ENCODE assay signal across 25 mouse cellular contexts in the genomic region with DNA sequence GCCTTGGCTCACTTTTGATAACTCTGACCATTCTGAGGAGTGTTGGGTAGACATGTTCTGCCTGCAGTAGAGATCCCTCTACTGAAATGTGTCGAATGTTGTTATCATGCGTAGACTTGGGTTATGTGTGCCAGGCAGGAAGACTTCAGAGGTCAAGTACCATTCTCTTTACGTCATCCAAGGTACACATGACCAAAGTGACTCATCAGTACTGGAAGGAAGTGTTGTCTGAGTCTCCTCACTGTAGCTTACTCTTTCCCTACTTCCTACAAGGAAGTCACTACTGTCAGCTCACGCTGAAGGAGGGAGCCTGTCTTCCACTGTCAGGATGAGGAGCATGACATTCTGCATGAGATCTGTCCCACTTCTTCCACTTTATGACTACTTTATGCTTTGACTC. TPM values are rescaled to one million over a fixed set of nuclear protein-coding genes. Genes with fewer than 3 reads are reported as not detected.
DNase-seq lines count a peak whose midpoint lies in the region; ATAC-seq and TF ChIP-seq lines count a peak whose summit lies in the region.
"Had no signal": no experiment of that assay in that cellular context is flagged by ENCODE, and none has a peak within 500 bp of the region (broad histone marks: within the 10 kb centered on the region; RNA-seq: fewer than 3 reads in every experiment).

No protein-coding gene starts in this region.

- H3K36me3 ChIP-seq in lung, postnatal 0 days (ENCODE audit: insufficient read depth, low read length), result no peaks in the 10 kb centered on the region
- no peaks in the 10 kb centered on the region for H3K36me3 ChIP-seq in kidney, adult 2 months (ENCODE audit: control insufficient read depth, insufficient read depth, low read length)
- H3K36me3 ChIP-seq in forebrain, embryonic 15.5 days, result no peaks in the 10 kb centered on the region
- H3K36me3 ChIP-seq: heart, embryonic 12.5 days; hindbrain, embryonic 12.5 days; limb, embryonic 13.5 days; liver, embryonic 15.5 days; midbrain, embryonic 15.5 days had no signal

- no peak overlapping the region for H3K27ac ChIP-seq in lung, postnatal 0 days (ENCODE audit: low read length)
- H3K27ac ChIP-seq in kidney, adult 2 months (ENCODE audit: insufficient read depth, low read depth, low read length), result no peak overlapping the region
- no peak overlapping the region for H3K27ac ChIP-seq in forebrain, embryonic 15.5 days (replicated peaks)
- H3K27ac ChIP-seq: forebrain, embryonic 13.5 days; hindbrain, embryonic 12.5 days; layer of hippocampus, adult 2 months; limb, embryonic 13.5 days; liver, embryonic 15.5 days; midbrain, embryonic 15.5 days had no signal

- no peaks in the 10 kb centered on the region for H3K9me3 ChIP-seq in lung, postnatal 0 days (ENCODE audit: low read length)
- no peaks in the 10 kb centered on the region for H3K9me3 ChIP-seq in forebrain, embryonic 15.5 days
- H3K9me3 ChIP-seq: forebrain, embryonic 13.5 days; heart, embryonic 12.5 days; hindbrain, embryonic 12.5 days; limb, embryonic 13.5 days; liver, embryonic 15.5 days; midbrain, embryonic 15.5 days had no signal

- TF ChIP-seq CTCF in lung, postnatal 0 days (IDR thresholded peaks at IDR 0.05), result no peak
- no peak for TF ChIP-seq CTCF in kidney, adult 2 months (conservative IDR thresholded peaks at IDR 0.05; ENCODE audit: insufficient read depth, insufficient read length, low read depth, low read length)

- H3K4me3 ChIP-seq in lung, postnatal 0 days (ENCODE audit: low read depth, low read length), result no peak overlapping the region
- no peak overlapping the region for H3K4me3 ChIP-seq in kidney, adult 2 months (ENCODE audit: insufficient read depth, low read depth, low read length)
- H3K4me3 ChIP-seq in forebrain, embryonic 15.5 days, result no peak overlapping the region
- H3K4me3 ChIP-seq: forebrain, embryonic 13.5 days; heart, embryonic 12.5 days; hindbrain, embryonic 12.5 days; layer of hippocampus, adult 2 months; limb, embryonic 13.5 days; liver, embryonic 15.5 days; midbrain, embryonic 15.5 days had no signal

- peak; percentile 66 for DNase-seq in lung, postnatal 0 days (ENCODE audit: low spot score)
- DNase-seq in lung, postnatal 4 days, result no peak
- peak; percentile 33 for DNase-seq in NIH3T3 (ENCODE audit: low read depth)
- DNase-seq in kidney, adult 2 months, result no peak
- no peak for DNase-seq in retina, embryonic 14.5 days (ENCODE audit: low spot score)
- DNase-seq: adrenal gland, postnatal 25 days; cerebellum, adult 9-10 months; gastrocnemius, postnatal 10 days; heart, adult 11 months; heart, postnatal 14 days; kidney, adult 8-10 months; kidney, postnatal 25 days; layer of hippocampus, postnatal 36 days; lung, postnatal 10 days had no signal

- TF ChIP-seq POLR2A in kidney, adult 2 months (IDR thresholded peaks at IDR 0.05; ENCODE audit: low read depth, low read length), result no peak

- no peaks in the 10 kb centered on the region for H3K27me3 ChIP-seq in lung, postnatal 0 days (replicated peaks; ENCODE audit: insufficient read depth, low read length)
- H3K27me3 ChIP-seq in kidney, adult 2 months (replicated peaks; ENCODE audit: control insufficient read depth, insufficient read depth, low read length), result no peaks in the 10 kb centered on the region
- H3K27me3 ChIP-seq in forebrain, embryonic 15.5 days, result no peaks in the 10 kb centered on the region
- H3K27me3 ChIP-seq: forebrain, embryonic 13.5 days; heart, embryonic 12.5 days; hindbrain, embryonic 12.5 days; limb, embryonic 13.5 days; liver, embryonic 15.5 days; midbrain, embryonic 15.5 days had no signal

- H3K4me2 ChIP-seq in lung, postnatal 0 days (replicated peaks; ENCODE audit: low read depth, low read length), result no peak overlapping the region
- no peak overlapping the region for H3K4me2 ChIP-seq in forebrain, embryonic 15.5 days (replicated peaks)
- H3K4me2 ChIP-seq: forebrain, embryonic 13.5 days; heart, embryonic 12.5 days; hindbrain, embryonic 12.5 days; limb, embryonic 13.5 days; liver, embryonic 15.5 days; midbrain, embryonic 15.5 days had no signal

- WGBS in lung, postnatal 0 days, result 39% methylated on average over 4 of the region's 4 CpGs
- WGBS in kidney, adult 2 months, result 81% methylated on average over 4 of the region's 4 CpGs
- WGBS in forebrain, embryonic 15.5 days, result 89% methylated on average over 4 of the region's 4 CpGs

- TF ChIP-seq EP300 in lung, postnatal 0 days (IDR thresholded peaks at IDR 0.05), result peak; percentile 50; the same call in 1 of the 2 replicates

- no peak overlapping the region for H3K9ac ChIP-seq in lung, postnatal 0 days (replicated peaks; ENCODE audit: low read depth)
- H3K9ac ChIP-seq in forebrain, embryonic 15.5 days (replicated peaks), result no peak overlapping the region
- H3K9ac ChIP-seq: forebrain, embryonic 13.5 days; heart, embryonic 12.5 days; hindbrain, embryonic 12.5 days; limb, embryonic 13.5 days; liver, embryonic 15.5 days; midbrain, embryonic 15.5 days had no signal

- H3K4me1 ChIP-seq in lung, postnatal 0 days (ENCODE audit: insufficient read depth, low read depth, low read length), result 0 out of 2 replicates have a peak, but pooled peaks cover 2% of the 10 kb centered on the region
- 0 out of 2 replicates have a peak, but pooled peaks cover 2% of the 10 kb centered on the region for H3K4me1 ChIP-seq in kidney, adult 2 months (ENCODE audit: control insufficient read depth, insufficient read depth, low read length)
- no peaks in the 10 kb centered on the region for H3K4me1 ChIP-seq in forebrain, embryonic 15.5 days
- H3K4me1 ChIP-seq: forebrain, embryonic 13.5 days; liver, embryonic 15.5 days; midbrain, embryonic 15.5 days had no signal

- peak; percentile 73 for ATAC-seq in lung, postnatal 0 days
- peak; percentile 48; the same call in 1 of the 2 replicates for ATAC-seq in megakaryocyte progenitor cell, adult 5-6 weeks (replicated peaks; ENCODE audit: poor library complexity)
- no peak for ATAC-seq in forebrain, embryonic 15.5 days (replicated peaks)
- ATAC-seq: forebrain, embryonic 13.5 days; midbrain, embryonic 15.5 days had no signal

RNA-seq across cellular contexts. Expression of gene Sowahb, which starts 12.2 kb away (rescaled TPM):
- polyA plus RNA-seq in lung, postnatal 0 days (2015; fragmentation: Nextera tagmentation; extraction: Ambion mirVana), result 1.2 and 1.3 TPM in 2 replicates
- not detected in 2 replicates for total RNA-seq in megakaryocyte progenitor cell, adult 5-6 weeks (2015)
- total RNA-seq in megakaryocyte progenitor cell, adult 5-6 weeks (2017), result not detected in 2 replicates
- polyA plus RNA-seq in kidney, adult 2 months (2012; rRNA removed), result 7.8 and 10.1 TPM in 2 replicates
- polyA plus RNA-seq in forebrain, embryonic 15.5 days (2015; fragmentation: Nextera tagmentation; extraction: Ambion mirVana), result 0.08 TPM in 1 of 2 replicates, not detected in the other
- total RNA-seq: adrenal gland, postnatal 25 days; heart, postnatal 14 days had no signal
- polyA plus RNA-seq: forebrain, embryonic 13.5 days; neural tube, embryonic 14.5 days; testis, adult 2 months had no signal

Comparison
In these comparisons a context has a peak if more than half of its experiments do, and no peak if none do; other contexts are left out.
1. DNase-seq: peak in lung, postnatal 0 days (single experiment) and NIH3T3 (single experiment); none in lung, postnatal 4 days (0 of 2), kidney, adult 2 months (single experiment) and retina, embryonic 14.5 days (single experiment).